Mouse (Mus musculus) E14TG2a.4 (cell line): ENCODE measurements at regions not wholly inside any gene's neighbourhood (a gene's known extent, or its start where the extent isn't known, plus 50 kb on each side); places are given as distances from the start of the nearest gene placed in this dataset.

Source experiments
- H3K27me3 ChIP-seq: 2 replicates; pipeline ENCODE4 v1.6.1; 2014; ENCODE audit warnings: low read length, control low read depth; ENCODE audit not compliant: insufficient read depth
- H3K36me3 ChIP-seq: 2 replicates; pipeline ENCODE4 v1.6.1; 2014; ENCODE audit warnings: low read length, control low read depth; ENCODE audit not compliant: insufficient read depth
- H3K4me1 ChIP-seq: replicated peaks from 2 replicates; pipeline ENCODE4 v1.6.1; 2014; ENCODE audit warnings: low read depth, low read length, control low read depth
- H3K4me3 ChIP-seq: replicated peaks from 2 replicates; pipeline ENCODE4 v1.5.1; 2014; ENCODE audit warnings: mild to moderate bottlenecking, low read length
- H3K9me3 ChIP-seq: 2 replicates; pipeline ENCODE4 v1.6.1; 2014; ENCODE audit warnings: low read length, control low read depth
- CTCF ChIP-seq: conservative IDR thresholded peaks from 2 replicates; pipeline ENCODE4 v1.5.1; 2014; ENCODE audit warnings: low read length
- NANOG ChIP-seq: IDR thresholded peaks from 2 replicates; pipeline ENCODE4 v1.6.1; 2014; ENCODE audit warnings: borderline replicate concordance, low read length, mixed read lengths
- POU5F1 ChIP-seq: IDR thresholded peaks from 2 replicates; pipeline ENCODE4 v1.6.1; 2014; ENCODE audit warnings: low read length, borderline replicate concordance

GRCm38 (mm10) chr14:79929451-79929850 lies 54.4 kb upstream of the Olfm4 start:
- Histone ChIP-seq H3K4me1 (no peaks in the 10 kb centered on the region), H3K27me3 (no peaks in the 10 kb centered on the region), H3K4me3 (no peak overlapping the region), H3K36me3 (no peaks in the 10 kb centered on the region), H3K9me3 (no peaks in the 10 kb centered on the region)
- no peak for TF ChIP-seq NANOG
- no peak for TF ChIP-seq CTCF
- TF ChIP-seq POU5F1: no peak

GRCm38 (mm10) chr14:79927161-79927560 lies 56.7 kb upstream of the Olfm4 start:
- H3K9me3 ChIP-seq: no peaks in the 10 kb centered on the region
- H3K36me3 ChIP-seq: no peaks in the 10 kb centered on the region
- H3K4me3 ChIP-seq: no peak overlapping the region
- no peaks in the 10 kb centered on the region for H3K4me1 ChIP-seq
- no peaks in the 10 kb centered on the region for H3K27me3 ChIP-seq
- no peak for TF ChIP-seq CTCF
- no peak for TF ChIP-seq NANOG
- TF ChIP-seq POU5F1: no peak

DNA sequence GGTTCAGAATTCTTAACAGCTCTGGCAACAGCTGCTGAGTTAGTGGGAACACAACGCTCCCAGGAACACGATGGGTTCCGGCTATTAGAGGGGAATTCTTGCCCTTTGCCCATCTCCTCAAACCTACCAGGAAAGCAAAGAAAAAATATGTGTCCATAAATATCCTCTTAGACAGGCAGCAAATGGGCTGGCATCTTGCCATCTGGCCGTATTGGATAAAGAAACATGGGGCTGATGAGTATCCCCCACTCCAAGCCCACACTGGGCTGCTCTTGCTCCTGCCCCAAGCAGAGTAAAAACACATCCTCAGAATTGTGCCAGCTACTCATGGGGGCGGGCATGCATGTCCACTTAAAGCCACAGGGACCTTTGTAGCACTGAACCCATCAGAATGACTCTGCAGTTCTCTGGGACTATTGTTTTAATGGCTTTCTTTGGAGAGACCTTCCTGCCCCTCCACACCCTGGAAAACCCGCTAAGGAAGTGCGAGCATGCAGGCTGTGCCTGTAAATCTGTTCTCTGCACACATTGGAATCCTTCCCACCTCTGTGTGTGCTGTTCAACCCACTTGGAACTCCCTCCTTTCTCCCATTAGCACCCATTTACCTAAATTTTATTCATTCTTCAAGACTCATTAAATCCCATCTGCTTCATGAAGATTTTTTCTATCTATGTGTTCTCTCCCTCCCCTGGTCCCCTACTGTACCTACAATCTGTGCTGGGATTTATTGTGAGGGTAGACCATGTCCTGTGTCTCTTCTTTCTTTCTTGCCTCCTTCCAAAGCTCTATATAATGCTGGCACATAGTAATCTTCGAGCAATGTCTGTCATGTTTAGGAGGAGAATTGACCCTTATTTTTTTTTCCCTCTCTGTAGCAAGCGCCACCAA lies 66.7 kb upstream of the Olfm4 start:
- H3K27me3 ChIP-seq: peaks cover 17% of the 10 kb centered on the region; the same call in 1 of the 2 replicates
- no peak overlapping the region for H3K4me3 ChIP-seq
- no peak for TF ChIP-seq NANOG
- TF ChIP-seq POU5F1: no peak
- no peaks in the 10 kb centered on the region for H3K9me3 ChIP-seq
- H3K4me1 ChIP-seq: no peaks in the 10 kb centered on the region
- no peaks in the 10 kb centered on the region for H3K36me3 ChIP-seq

- no peaks in the 10 kb centered on the region for H3K9me3 ChIP-seq
- TF ChIP-seq POU5F1: no peak
- no peak for TF ChIP-seq NANOG
- TF ChIP-seq CTCF: no peak
- H3K4me1 ChIP-seq: no peaks in the 10 kb centered on the region
- H3K36me3 ChIP-seq: no peaks in the 10 kb centered on the region
- peaks cover 21% of the 10 kb centered on the region; the same call in 1 of the 2 replicates for H3K27me3 ChIP-seq
- H3K4me3 ChIP-seq: no peak overlapping the region
Measured at GRCm38 (mm10) chr14:79914966-79915365, 68.9 kb upstream of the Olfm4 start.

GRCm38 (mm10) chr14:79913315-79913714 lies 70.6 kb upstream of the Olfm4 start:
- Histone ChIP-seq H3K27me3 (peaks cover 16% of the 10 kb centered on the region; the same call in 1 of the 2 replicates), H3K4me3 (no peak overlapping the region), H3K9me3 (no peaks in the 10 kb centered on the region), H3K36me3 (no peaks in the 10 kb centered on the region), H3K4me1 (no peaks in the 10 kb centered on the region)
- TF ChIP-seq CTCF: no peak
- no peak for TF ChIP-seq NANOG
- TF ChIP-seq POU5F1: no peak

- TF ChIP-seq NANOG (no peak), CTCF (peak; percentile 74)
- H3K36me3 ChIP-seq: no peaks in the 10 kb centered on the region
- peaks cover 12% of the 10 kb centered on the region; the same call in 1 of the 2 replicates for H3K27me3 ChIP-seq
- no peaks in the 10 kb centered on the region for H3K4me1 ChIP-seq
- H3K4me3 ChIP-seq: no peak overlapping the region
- H3K9me3 ChIP-seq: no peaks in the 10 kb centered on the region
Measured at GRCm38 (mm10) chr14:79912610-79913009, 71.3 kb upstream of the Olfm4 start.

DNA sequence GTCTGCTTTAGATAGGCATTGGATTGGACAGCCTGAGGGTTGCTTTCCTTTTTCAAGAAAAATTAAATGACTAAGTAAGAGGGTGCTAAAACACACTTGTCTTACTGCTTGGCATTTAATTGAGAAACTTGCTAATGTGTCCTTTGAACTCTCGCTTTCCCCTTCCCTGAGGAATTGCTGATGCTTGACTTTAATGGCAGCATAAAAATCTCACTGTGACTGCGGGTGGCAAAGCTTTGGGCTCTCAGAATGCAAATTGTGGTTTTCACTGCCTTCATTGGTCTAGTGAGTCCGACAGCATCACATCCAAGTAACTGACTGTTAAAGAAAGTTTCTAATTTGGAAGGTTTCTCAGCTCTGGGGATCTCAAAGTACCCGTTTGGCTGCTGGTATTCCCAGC lies 76.1 kb upstream of the Olfm4 start:
- Histone ChIP-seq H3K36me3 (no peaks in the 10 kb centered on the region), H3K27me3 (peaks cover 6% of the 10 kb centered on the region; the same call in 1 of the 2 replicates), H3K4me1 (no peaks in the 10 kb centered on the region), H3K4me3 (no peak overlapping the region), H3K9me3 (no peaks in the 10 kb centered on the region)
- TF ChIP-seq CTCF (no peak), NANOG (no peak), POU5F1 (no peak)

GRCm38 (mm10) chr14:79905574-79905973 lies 78.3 kb upstream of the Olfm4 start:
- Histone ChIP-seq H3K4me1 (no peaks in the 10 kb centered on the region), H3K27me3 (peaks cover 3% of the 10 kb centered on the region; the same call in 1 of the 2 replicates), H3K9me3 (peaks cover 17% of the 10 kb centered on the region), H3K4me3 (no peak overlapping the region), H3K36me3 (no peaks in the 10 kb centered on the region)
- TF ChIP-seq NANOG (no peak), CTCF (no peak), POU5F1 (no peak)
